Mouse (Mus musculus) gastrocnemius, postnatal 10 days (tissue): Measurements from ENCODE around the gene Naa30. TPM values are rescaled to one million over a fixed set of nuclear protein-coding genes. Genes with fewer than 3 reads are reported as not detected.

ENCODE experiments used
- DNase-seq: peaks from one replicate; pipeline ENCODE4 v3.0.0; 2021; ENCODE audit warnings: mixed read lengths
- total RNA-seq, 2 experiments: library from RNA; stranded (reverse); gene quantifications; 2 replicates each; pipeline ENCODE4 v1.2.3; 2021

The Naa30 gene
- total RNA-seq, 2 experiments from 2014 or later, result 20.9 to 24.9 TPM

DNA sequence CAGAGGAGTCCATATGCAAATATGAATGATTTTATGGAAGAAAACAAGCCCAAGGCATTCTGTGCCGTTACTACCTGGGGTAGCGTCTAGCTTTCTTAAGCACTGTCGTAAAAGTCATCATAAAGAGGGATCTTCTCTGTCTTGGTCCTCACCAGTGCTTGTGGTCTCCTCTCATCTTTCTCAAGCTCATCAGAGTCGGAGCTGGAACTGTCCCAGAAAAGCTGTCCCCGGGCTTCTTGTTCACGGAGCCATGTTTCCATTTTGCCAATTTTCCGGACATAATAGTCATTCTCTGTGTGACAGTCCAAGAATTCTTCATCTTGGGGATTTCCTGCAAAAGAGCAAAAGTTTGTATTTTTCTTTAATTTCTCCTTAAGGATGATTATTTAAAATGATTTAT lies 54.4 kb downstream of the Naa30 start:
- DNase-seq, result no peak

DNA sequence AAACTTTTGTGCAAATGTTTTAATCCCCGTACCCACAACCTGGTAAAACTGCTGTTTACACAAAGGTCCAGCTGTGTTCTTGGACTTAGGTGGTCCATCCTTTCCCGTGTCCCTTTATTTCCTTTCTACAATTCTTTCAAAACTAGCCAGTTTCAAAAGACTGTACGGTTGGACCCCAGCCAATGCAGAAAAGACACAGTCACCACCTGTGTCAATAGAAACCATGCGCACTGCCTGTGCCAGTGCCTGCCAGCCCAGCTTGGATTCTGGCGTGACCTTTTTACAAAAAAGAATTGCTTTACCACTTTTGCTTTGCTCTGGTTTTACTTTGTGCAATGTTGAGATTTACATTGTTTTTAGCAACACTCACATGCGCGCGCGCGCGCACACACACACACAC lies 55.0 kb downstream of the Naa30 start:
- no peak for DNase-seq

DNA sequence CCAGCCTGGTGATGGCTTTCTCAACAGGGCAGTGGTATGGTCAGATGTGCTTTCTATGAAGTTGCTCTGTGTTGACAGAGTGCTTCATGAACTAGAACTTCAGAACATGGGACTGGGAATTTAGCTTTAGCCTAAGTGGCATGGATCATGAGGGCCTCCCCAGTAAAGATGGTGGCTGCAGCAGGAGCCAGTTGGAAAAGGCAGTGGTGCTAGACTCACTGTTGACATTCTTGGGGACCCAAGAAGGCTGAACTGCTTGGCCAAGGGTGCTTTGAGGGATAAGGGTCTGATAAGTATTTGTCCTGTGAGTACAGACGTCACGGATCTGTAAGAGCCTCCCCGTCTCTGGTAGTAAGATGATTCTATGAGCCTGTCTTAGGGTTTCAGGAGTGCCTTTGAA lies 59.8 kb downstream of the Naa30 start:
- no peak for DNase-seq

- peak; percentile 19 for DNase-seq
These were observed 62.9 kb downstream of the Naa30 start for GRCm38 (mm10) chr14:49234788-49235515.

- peak; percentile 36 for DNase-seq
These were observed 66.2 kb downstream of the Naa30 start for GRCm38 (mm10) chr14:49238206-49238605.

Other genes with a start within 250 kb of the Naa30 start
- gene Ap5m1, start 106.1 kb upstream of the Naa30 start, total RNA-seq, result 10 to 100 TPM in 1 of 2 experiments, 1 to 10 TPM in 1; 9.3 to 10.8 TPM
- 10 to 100 TPM; 22.3 to 28.0 TPM for gene Exoc5, start 105.6 kb upstream of the Naa30 start, total RNA-seq
- gene ccdc198, start 73.2 kb downstream of the Naa30 start, total RNA-seq, result not detected